Mouse (Mus musculus) small intestine, adult 2 months (tissue): Measurements from ENCODE around the gene Plau. TPM values are rescaled to one million over a fixed set of nuclear protein-coding genes. Genes with fewer than 3 reads are reported as not detected.

Experiments
- H3K27ac ChIP-seq: fragments of 200-500 bp; 2 replicates; pipeline ENCODE4 v1.5.1; 2012; ENCODE audit warnings: low read depth, low read length, control low read depth, inconsistent platforms; ENCODE audit not compliant: insufficient read depth
- H3K27me3 ChIP-seq: fragments of 200-500 bp; 2 replicates; pipeline ENCODE4 v1.6.1; 2012; ENCODE audit warnings: mild to moderate bottlenecking, moderate library complexity, low read length, inconsistent platforms; ENCODE audit not compliant: control insufficient read depth, insufficient read depth
- H3K36me3 ChIP-seq: fragments of 200-500 bp; 2 replicates; pipeline ENCODE4 v1.6.1; 2012; ENCODE audit warnings: mild to moderate bottlenecking, low read length, control low read depth, inconsistent platforms; ENCODE audit not compliant: control insufficient read depth, insufficient read depth
- H3K4me1 ChIP-seq: fragments of 200-500 bp; 2 replicates; pipeline ENCODE4 v1.6.1; 2012; ENCODE audit warnings: low read length, inconsistent platforms, mixed read lengths; ENCODE audit not compliant: control insufficient read depth, insufficient read depth, insufficient read length
- H3K4me3 ChIP-seq: fragments of 200-500 bp; 2 replicates; pipeline ENCODE4 v1.5.1; 2012; ENCODE audit warnings: low read depth, mild to moderate bottlenecking, control low read depth, inconsistent platforms, low read length, moderate library complexity
- CTCF ChIP-seq: fragments of 200-500 bp; IDR thresholded peaks from 2 replicates; pipeline ENCODE4 v1.5.1; 2012; ENCODE audit warnings: low read depth, mild to moderate bottlenecking, control low read depth, inconsistent platforms, low read length, moderate library complexity, mixed read lengths; ENCODE audit not compliant: insufficient replicate concordance, insufficient read length; ENCODE audit errors: extremely low read depth
- POLR2A ChIP-seq: fragments of 200-500 bp; IDR thresholded peaks from 2 replicates; pipeline ENCODE4 v1.6.1; 2012; ENCODE audit warnings: low read depth, mild to moderate bottlenecking, control low read depth, inconsistent platforms, low read length, moderate library complexity
- WGBS: fragments of 180-500 bp; shearing (Covaris S2); methylation state at CpG from one replicate; pipeline ENCODE4 v1.1.7; 2018; 5-methylcytosine and 5-hydroxymethylcytosine counted together
- polyA plus RNA-seq: library from polyadenylated mRNA; depleted of rRNA; stranded (reverse); fragments of >200 nt; gene quantifications from 2 replicates; pipeline ENCODE4 v1.2.3, GENCODE M21; 2012

Plau gene
- polyA plus RNA-seq, 1 experiment: 3.8 TPM

GRCm38 (mm10) chr14:20861559-20861958 lies 25.1 kb downstream of the Plau start:
- Histone ChIP-seq H3K27ac (no peak overlapping the region), H3K4me3 (no peak overlapping the region), H3K36me3 (no peaks in the 10 kb centered on the region), H3K27me3 (no peaks in the 10 kb centered on the region), H3K4me1 (no peaks in the 10 kb centered on the region)
- TF ChIP-seq POLR2A (no peak), CTCF (no peak)
- WGBS: 50% methylated on average over 5 of the region's 5 CpGs

- TF ChIP-seq CTCF (no peak), POLR2A (no peak)
- H3K4me3 ChIP-seq: no peak overlapping the region
- H3K27me3 ChIP-seq: no peaks in the 10 kb centered on the region
- WGBS: 76% methylated on average over 6 of the region's 6 CpGs
- no peaks in the 10 kb centered on the region for H3K36me3 ChIP-seq
- H3K4me1 ChIP-seq: no peaks in the 10 kb centered on the region
- H3K27ac ChIP-seq: no peak overlapping the region
Measured at GRCm38 (mm10) chr14:20863306-20864065, 27.0 kb downstream of the Plau start.

- no peak for TF ChIP-seq CTCF
- TF ChIP-seq POLR2A: no peak
- Histone ChIP-seq H3K4me3 (no peak overlapping the region), H3K27ac (no peak overlapping the region), H3K27me3 (no peaks in the 10 kb centered on the region), H3K36me3 (no peaks in the 10 kb centered on the region), H3K4me1 (no peaks in the 10 kb centered on the region)
- 57% methylated on average over 4 of the region's 4 CpGs for WGBS
Measured at GRCm38 (mm10) chr14:20864192-20864591, 27.7 kb downstream of the Plau start.

GRCm38 (mm10) chr14:20865604-20866003 lies 29.1 kb downstream of the Plau start:
- H3K4me1 ChIP-seq: no peaks in the 10 kb centered on the region

GRCm38 (mm10) chr14:20866365-20866764 lies 29.9 kb downstream of the Plau start:
- 90% methylated on average over 7 of the region's 7 CpGs for WGBS
- Histone ChIP-seq H3K27me3 (no peaks in the 10 kb centered on the region), H3K36me3 (no peaks in the 10 kb centered on the region), H3K4me1 (no peaks in the 10 kb centered on the region), H3K4me3 (no peak overlapping the region), H3K27ac (no peak overlapping the region)
- TF ChIP-seq CTCF (no peak), POLR2A (no peak)

More at GRCm38 (mm10) chr14:20865604-20866003, 29.1 kb downstream of the Plau start:
- no peak overlapping the region for H3K4me3 ChIP-seq
- WGBS: 83% methylated on average over 8 of the region's 8 CpGs
- TF ChIP-seq POLR2A: no peak
- no peak overlapping the region for H3K27ac ChIP-seq
- H3K36me3 ChIP-seq: no peaks in the 10 kb centered on the region
- no peaks in the 10 kb centered on the region for H3K27me3 ChIP-seq

GRCm38 (mm10) chr14:20870110-20870509 lies 33.6 kb downstream of the Plau start:
- no peak overlapping the region for H3K27ac ChIP-seq
- H3K4me3 ChIP-seq: no peak overlapping the region
- 61% methylated on average over 3 of the region's 3 CpGs for WGBS
- no peaks in the 10 kb centered on the region for H3K36me3 ChIP-seq
- TF ChIP-seq CTCF (no peak), POLR2A (no peak)
- H3K4me1 ChIP-seq: no peaks in the 10 kb centered on the region
- H3K27me3 ChIP-seq: no peaks in the 10 kb centered on the region

GRCm38 (mm10) chr14:20871495-20871894 lies 35.0 kb downstream of the Plau start:
- H3K36me3 ChIP-seq: no peaks in the 10 kb centered on the region
- whole genome bisulfite sequencing: 77% methylated on average over 1 of the region's 1 CpGs
- H3K4me3 ChIP-seq: no peak overlapping the region
- H3K4me1 ChIP-seq: no peaks in the 10 kb centered on the region
- TF ChIP-seq CTCF (no peak), POLR2A (no peak)
- no peak overlapping the region for H3K27ac ChIP-seq
- H3K27me3 ChIP-seq: no peaks in the 10 kb centered on the region

GRCm38 (mm10) chr14:20873307-20873706 lies 36.8 kb downstream of the Plau start:
- Histone ChIP-seq H3K4me3 (no peak overlapping the region), H3K27me3 (no peaks in the 10 kb centered on the region), H3K27ac (no peak overlapping the region), H3K36me3 (no peaks in the 10 kb centered on the region), H3K4me1 (no peaks in the 10 kb centered on the region)
- TF ChIP-seq POLR2A: no peak
- TF ChIP-seq CTCF: peak; percentile 93
- 2% methylated on average over 8 of the region's 8 CpGs for WGBS
